Mouse (Mus musculus): ENCODE measurements around the gene Nckipsd. TPM values are rescaled to one million over a fixed set of nuclear protein-coding genes. Genes with fewer than 3 reads are reported as not detected.

Gene Nckipsd
- polyA plus RNA-seq, 1 experiment from 2014 or later, result 10.0 TPM

DNA sequence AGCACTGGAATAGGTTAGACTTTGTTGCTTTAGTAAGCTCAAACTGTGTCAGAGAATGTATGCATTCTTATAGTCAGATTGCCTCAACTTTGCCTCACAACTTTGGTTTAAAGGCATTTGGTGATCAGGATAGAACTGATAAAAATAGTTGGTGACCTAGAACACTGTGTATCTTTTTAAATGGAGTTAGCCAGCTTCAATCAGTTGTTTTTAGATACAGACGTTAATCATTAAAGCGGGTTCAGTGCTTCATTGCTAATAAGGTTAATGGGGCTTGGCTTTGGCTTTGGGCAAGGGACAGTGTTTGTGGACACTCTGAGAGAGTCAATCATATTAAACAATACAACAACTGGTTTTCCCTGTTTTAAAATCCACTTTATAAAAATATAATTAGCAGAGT is 12.9 kb upstream of the Nckipsd start:
- 59% methylated on average over 2 of the region's 2 CpGs for WGBS
- H3K4me2 ChIP-seq (ENCODE audit: low read depth, low read length), result no peak overlapping the region
- H3K27me3 ChIP-seq (ENCODE audit: control insufficient read depth, insufficient read depth, low read length), result no peaks in the 10 kb centered on the region
- H3K9ac ChIP-seq (ENCODE audit: low read length), result no peak overlapping the region
- no peak overlapping the region for H3K4me3 ChIP-seq (ENCODE audit: low read length)
- H3K27ac ChIP-seq (ENCODE audit: low read length), result no peak overlapping the region
- H3K4me1 ChIP-seq (ENCODE audit: control insufficient read depth, insufficient read depth, low read length), result peaks cover 45% of the 10 kb centered on the region
- H3K9me3 ChIP-seq (replicated peaks; ENCODE audit: control insufficient read depth, low read length), result no peaks in the 10 kb centered on the region
- H3K36me3 ChIP-seq (ENCODE audit: control insufficient read depth, insufficient read depth), result peaks cover 30% of the 10 kb centered on the region
- ATAC-seq (replicated peaks; ENCODE audit: extremely low read depth, insufficient read depth, low FRiP score), result no peak

DNA sequence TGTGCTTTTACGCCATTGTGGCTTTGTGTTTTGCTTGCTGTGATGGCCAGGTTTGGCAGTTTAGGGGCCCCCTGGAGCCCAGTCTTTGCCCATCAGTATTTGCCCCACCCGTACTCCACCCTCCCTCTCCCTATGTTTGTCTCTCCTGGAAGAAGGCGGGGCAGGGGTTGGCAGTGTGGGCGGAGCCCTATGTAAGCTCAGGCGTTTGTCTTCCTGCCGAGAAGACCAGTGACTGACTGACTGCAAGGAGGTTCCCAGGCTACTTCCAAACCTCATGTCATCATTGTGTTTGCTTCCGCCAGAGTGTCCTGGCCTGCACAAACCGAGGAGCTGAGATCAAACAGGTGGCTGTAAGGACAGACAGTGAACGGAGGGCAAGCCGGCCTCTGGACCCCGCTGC is 12.4 kb upstream of the Nckipsd start:
- no peaks in the 10 kb centered on the region for H3K27me3 ChIP-seq (ENCODE audit: control insufficient read depth, insufficient read depth, low read length)
- H3K4me1 ChIP-seq (ENCODE audit: control insufficient read depth, insufficient read depth, low read length), result peaks cover 45% of the 10 kb centered on the region
- peaks cover 32% of the 10 kb centered on the region for H3K36me3 ChIP-seq (ENCODE audit: control insufficient read depth, insufficient read depth)
- 0 out of 2 replicates have a peak, but pooled peaks have one; percentile 47 for ATAC-seq (replicated peaks; ENCODE audit: extremely low read depth, insufficient read depth, low FRiP score)
- no peak overlapping the region for H3K9ac ChIP-seq (ENCODE audit: low read length)
- WGBS, result 37% methylated on average over 11 of the region's 11 CpGs
- H3K4me3 ChIP-seq (ENCODE audit: low read length), result no peak overlapping the region
- no peaks in the 10 kb centered on the region for H3K9me3 ChIP-seq (replicated peaks; ENCODE audit: control insufficient read depth, low read length)
- H3K4me2 ChIP-seq (ENCODE audit: low read depth, low read length), result peak overlapping the region; percentile 8; the same call in 1 of the 2 replicates
- H3K27ac ChIP-seq (ENCODE audit: low read length), result peak overlapping the region; percentile 70

DNA sequence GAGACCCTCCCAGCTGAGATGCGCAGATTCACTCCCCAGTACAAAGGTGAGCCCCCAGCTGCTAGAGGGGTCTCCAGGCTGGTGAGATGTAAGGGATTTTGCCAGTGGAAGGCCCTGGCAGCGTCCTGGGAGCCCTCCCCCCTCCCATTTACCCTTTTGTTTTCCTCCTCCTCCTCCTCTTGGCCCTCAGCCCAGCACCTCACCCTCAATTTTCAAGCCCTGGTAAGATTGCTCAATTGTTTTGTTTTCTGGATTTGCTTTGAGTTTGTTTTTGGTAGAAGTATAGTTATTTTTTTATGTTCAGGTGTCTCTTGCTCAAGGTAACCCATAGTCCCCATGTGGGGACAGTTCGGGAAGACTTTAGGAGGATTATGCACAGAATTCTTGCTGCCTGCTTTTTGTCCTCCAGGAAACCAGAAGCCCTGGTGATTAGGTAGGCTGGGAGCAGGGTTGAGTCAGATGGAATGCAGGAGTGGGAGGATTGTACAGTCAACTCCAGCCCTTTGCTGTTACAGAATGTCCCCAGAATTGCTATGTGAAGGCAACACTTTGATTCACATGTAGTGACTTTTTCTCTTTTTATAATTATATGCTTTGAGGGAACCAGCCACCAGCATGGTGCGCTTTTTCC is 11.7 kb upstream of the Nckipsd start:
- ATAC-seq (replicated peaks; ENCODE audit: extremely low read depth, insufficient read depth, low FRiP score), result no peak
- H3K36me3 ChIP-seq (ENCODE audit: control insufficient read depth, insufficient read depth), result peaks cover 35% of the 10 kb centered on the region

DNA sequence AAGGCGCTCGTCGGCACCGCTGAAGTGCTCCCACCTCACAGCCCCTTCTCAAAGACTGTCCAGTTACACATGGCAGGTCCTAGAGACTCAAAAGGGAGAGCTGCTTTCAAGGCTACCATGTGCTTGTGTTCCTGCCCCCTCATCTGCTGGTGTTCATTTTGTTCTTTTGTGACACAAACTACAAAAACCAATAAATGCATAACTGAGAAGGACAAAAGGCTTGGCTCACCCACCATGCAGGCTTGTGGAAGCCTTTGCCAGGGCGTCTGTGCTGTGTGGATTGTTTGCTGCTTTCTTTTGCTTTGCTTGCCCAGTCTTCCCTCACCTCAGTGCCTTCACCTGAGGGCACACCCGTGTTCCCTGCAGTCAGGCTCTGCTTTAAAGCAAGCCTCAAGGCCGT is 10.7 kb upstream of the Nckipsd start:
- H3K27me3 ChIP-seq (ENCODE audit: control insufficient read depth, insufficient read depth, low read length), result no peaks in the 10 kb centered on the region
- no peak overlapping the region for H3K4me3 ChIP-seq (ENCODE audit: low read length)
- no peak for ATAC-seq (replicated peaks; ENCODE audit: extremely low read depth, insufficient read depth, low FRiP score)
- no peak overlapping the region for H3K9ac ChIP-seq (ENCODE audit: low read length)
- no peaks in the 10 kb centered on the region for H3K9me3 ChIP-seq (replicated peaks; ENCODE audit: control insufficient read depth, low read length)
- 79% methylated on average over 7 of the region's 7 CpGs for WGBS
- no peak overlapping the region for H3K27ac ChIP-seq (ENCODE audit: low read length)
- H3K4me2 ChIP-seq (ENCODE audit: low read depth, low read length), result no peak overlapping the region
- peaks cover 37% of the 10 kb centered on the region for H3K4me1 ChIP-seq (ENCODE audit: control insufficient read depth, insufficient read depth, low read length)
- peaks cover 44% of the 10 kb centered on the region for H3K36me3 ChIP-seq (ENCODE audit: control insufficient read depth, insufficient read depth)

More for the DNA sequence above, 11.7 kb upstream of the Nckipsd start:
- H3K9ac ChIP-seq (ENCODE audit: low read length), result peak overlapping the region; percentile 35
- H3K27me3 ChIP-seq (ENCODE audit: control insufficient read depth, insufficient read depth, low read length), result no peaks in the 10 kb centered on the region
- H3K9me3 ChIP-seq (replicated peaks; ENCODE audit: control insufficient read depth, low read length), result no peaks in the 10 kb centered on the region
- H3K4me1 ChIP-seq (ENCODE audit: control insufficient read depth, insufficient read depth, low read length), result peaks cover 45% of the 10 kb centered on the region
- 58% methylated on average over 4 of the region's 4 CpGs for WGBS
- peak overlapping the region; percentile 8; the same call in 1 of the 2 replicates for H3K4me2 ChIP-seq (ENCODE audit: low read depth, low read length)
- no peak overlapping the region for H3K4me3 ChIP-seq (ENCODE audit: low read length)
- H3K27ac ChIP-seq (ENCODE audit: low read length), result peak overlapping the region; percentile 70

DNA sequence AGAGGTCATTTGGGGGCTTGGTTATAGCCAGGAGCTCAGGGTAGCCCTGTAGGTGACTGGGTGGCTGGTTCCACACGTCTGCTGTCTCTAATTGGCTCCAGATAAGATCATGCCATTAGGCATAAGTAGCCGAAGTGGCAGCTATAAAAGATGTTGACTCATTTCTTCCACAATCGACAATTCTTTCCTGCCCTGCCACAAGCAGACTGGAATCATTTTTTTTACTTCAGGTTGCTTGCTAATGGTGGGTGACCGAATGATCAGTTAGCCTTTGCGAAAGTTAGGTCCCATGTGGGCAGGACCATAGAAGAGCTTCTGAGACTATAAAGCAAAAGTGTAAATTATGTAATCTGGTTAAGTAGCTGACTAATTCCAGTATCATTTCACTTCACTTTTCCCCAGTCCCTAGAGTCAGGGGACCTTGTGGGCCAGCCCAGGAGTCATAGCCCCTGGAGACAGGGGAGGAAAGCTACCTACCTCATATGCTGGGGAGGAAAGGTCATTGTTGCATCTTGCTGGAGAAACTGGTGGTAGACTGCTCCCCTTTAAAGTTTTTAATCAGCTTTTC is 9.6 kb upstream of the Nckipsd start:
- Histone ChIP-seq H3K9ac (ENCODE audit: low read length) (no peak overlapping the region), H3K27ac (ENCODE audit: low read length) (no peak overlapping the region), H3K27me3 (ENCODE audit: control insufficient read depth, insufficient read depth, low read length) (no peaks in the 10 kb centered on the region), H3K36me3 (ENCODE audit: control insufficient read depth, insufficient read depth) (peaks cover 45% of the 10 kb centered on the region), H3K9me3 (replicated peaks; ENCODE audit: control insufficient read depth, low read length) (no peaks in the 10 kb centered on the region), H3K4me1 (ENCODE audit: control insufficient read depth, insufficient read depth, low read length) (peaks cover 34% of the 10 kb centered on the region), H3K4me2 (ENCODE audit: low read depth, low read length) (no peak overlapping the region), H3K4me3 (ENCODE audit: low read length) (no peak overlapping the region)
- ATAC-seq (replicated peaks; ENCODE audit: extremely low read depth, insufficient read depth, low FRiP score), result no peak
- WGBS, result 64% methylated on average over 5 of the region's 5 CpGs

DNA sequence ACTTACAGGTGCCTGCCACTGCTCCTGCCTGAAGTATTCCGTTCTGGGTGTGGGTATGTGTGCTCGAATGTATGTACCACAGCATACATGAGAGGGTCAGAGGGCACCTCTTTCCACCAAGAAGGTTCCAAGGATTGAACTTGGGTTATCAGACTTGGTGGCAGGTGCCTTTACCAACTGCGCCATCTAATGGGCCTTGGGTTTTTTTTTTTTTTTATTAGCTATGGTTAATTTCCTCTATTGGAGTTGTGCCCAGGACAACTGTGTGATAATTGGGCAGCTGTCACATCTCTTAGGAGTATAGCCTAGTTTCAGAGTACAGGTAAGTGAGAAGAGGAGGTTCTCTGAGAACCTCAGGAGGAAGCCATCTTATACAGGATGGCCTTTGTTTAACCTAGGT is 8.6 kb upstream of the Nckipsd start:
- no peaks in the 10 kb centered on the region for H3K9me3 ChIP-seq (replicated peaks; ENCODE audit: control insufficient read depth, low read length)
- no peak overlapping the region for H3K9ac ChIP-seq (ENCODE audit: low read length)
- H3K27me3 ChIP-seq (ENCODE audit: control insufficient read depth, insufficient read depth, low read length), result no peaks in the 10 kb centered on the region
- 74% methylated on average over 3 of the region's 3 CpGs for WGBS
- H3K36me3 ChIP-seq (ENCODE audit: control insufficient read depth, insufficient read depth), result peaks cover 53% of the 10 kb centered on the region
- no peak for ATAC-seq (replicated peaks; ENCODE audit: extremely low read depth, insufficient read depth, low FRiP score)
- H3K27ac ChIP-seq (ENCODE audit: low read length), result no peak overlapping the region
- H3K4me1 ChIP-seq (ENCODE audit: control insufficient read depth, insufficient read depth, low read length), result peaks cover 30% of the 10 kb centered on the region
- no peak overlapping the region for H3K4me2 ChIP-seq (ENCODE audit: low read depth, low read length)
- H3K4me3 ChIP-seq (ENCODE audit: low read length), result no peak overlapping the region

DNA sequence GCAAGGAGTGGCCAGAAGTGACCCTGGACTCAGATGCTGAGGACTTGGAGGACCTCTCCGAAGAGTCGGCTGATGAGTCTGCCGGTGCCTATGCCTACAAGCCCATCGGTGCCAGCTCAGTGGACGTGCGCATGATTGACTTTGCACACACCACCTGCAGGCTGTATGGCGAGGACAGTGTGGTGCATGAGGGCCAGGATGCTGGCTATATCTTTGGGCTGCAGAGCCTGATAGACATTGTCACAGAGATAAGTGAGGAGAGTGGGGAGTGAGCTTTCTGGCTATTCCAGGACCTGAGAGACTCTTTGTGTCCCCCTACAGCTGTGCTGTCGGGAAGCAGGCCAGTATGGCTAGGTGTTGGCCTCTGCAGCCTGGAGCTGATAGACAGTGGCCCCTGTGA is 2.4 kb upstream of the Nckipsd start:
- WGBS, result 80% methylated on average over 8 of the region's 8 CpGs
- H3K27ac ChIP-seq (ENCODE audit: low read length), result no peak overlapping the region
- H3K9me3 ChIP-seq (replicated peaks; ENCODE audit: control insufficient read depth, low read length), result no peaks in the 10 kb centered on the region
- ATAC-seq (replicated peaks; ENCODE audit: extremely low read depth, insufficient read depth, low FRiP score), result no peak
- H3K9ac ChIP-seq (ENCODE audit: low read length), result no peak overlapping the region
- H3K4me1 ChIP-seq (ENCODE audit: control insufficient read depth, insufficient read depth, low read length), result peaks cover 31% of the 10 kb centered on the region
- H3K4me3 ChIP-seq (ENCODE audit: low read length), result no peak overlapping the region
- H3K36me3 ChIP-seq (ENCODE audit: control insufficient read depth, insufficient read depth), result peaks cover 38% of the 10 kb centered on the region
- no peak overlapping the region for H3K4me2 ChIP-seq (ENCODE audit: low read depth, low read length)
- H3K27me3 ChIP-seq (ENCODE audit: control insufficient read depth, insufficient read depth, low read length), result no peaks in the 10 kb centered on the region

DNA sequence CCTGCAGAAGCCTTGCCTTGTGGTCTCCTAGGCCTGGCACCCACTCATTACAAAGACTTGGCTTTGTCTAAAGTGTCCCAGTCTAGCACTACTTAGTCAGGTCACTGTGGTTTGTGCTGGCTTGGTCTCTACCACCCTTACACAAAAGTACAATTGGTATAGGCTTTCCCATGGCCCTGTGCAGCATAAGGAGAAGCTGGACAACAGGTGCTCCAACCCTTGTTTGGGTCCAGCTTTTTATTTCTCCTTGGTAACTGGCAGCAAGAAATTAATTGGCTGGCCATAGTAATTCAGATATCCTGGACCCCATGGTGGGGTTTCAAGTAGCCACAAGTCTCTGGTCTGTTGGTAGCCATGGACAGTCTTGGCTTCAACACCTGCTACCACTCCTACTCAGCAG is 1.8 kb upstream of the Nckipsd start:
- H3K4me3 ChIP-seq (ENCODE audit: low read length), result no peak overlapping the region
- H3K36me3 ChIP-seq (ENCODE audit: control insufficient read depth, insufficient read depth), result peaks cover 36% of the 10 kb centered on the region
- peaks cover 31% of the 10 kb centered on the region for H3K4me1 ChIP-seq (ENCODE audit: control insufficient read depth, insufficient read depth, low read length)
- ATAC-seq (replicated peaks; ENCODE audit: extremely low read depth, insufficient read depth, low FRiP score), result no peak
- H3K27ac ChIP-seq (ENCODE audit: low read length), result peak overlapping the region; percentile 56
- no peak overlapping the region for H3K4me2 ChIP-seq (ENCODE audit: low read depth, low read length)
- H3K27me3 ChIP-seq (ENCODE audit: control insufficient read depth, insufficient read depth, low read length), result no peaks in the 10 kb centered on the region
- H3K9me3 ChIP-seq (replicated peaks; ENCODE audit: control insufficient read depth, low read length), result no peaks in the 10 kb centered on the region
- 0 out of 2 replicates have a peak overlapping the region, but pooled peaks have one; percentile 26 for H3K9ac ChIP-seq (ENCODE audit: low read length)

DNA sequence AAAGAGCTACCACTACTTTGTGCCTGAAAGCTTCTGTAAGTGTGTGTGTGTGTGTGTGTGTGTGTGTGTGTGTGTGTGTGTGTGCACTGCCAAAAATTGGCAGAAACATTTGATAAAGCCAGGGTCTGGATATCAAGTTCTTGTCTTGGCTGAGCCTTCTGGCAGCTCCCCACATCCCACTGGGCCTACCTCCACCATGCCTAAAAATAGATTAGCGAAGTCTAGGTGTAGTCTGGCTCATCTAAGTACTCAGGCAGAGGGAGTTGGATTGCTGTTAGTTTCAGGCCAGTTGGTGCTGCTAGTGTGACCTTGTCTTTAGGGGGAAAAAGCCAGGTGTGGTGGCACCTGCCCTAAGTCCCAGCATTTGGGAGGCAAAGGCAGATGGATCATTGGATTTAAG is 1.3 kb upstream of the Nckipsd start:
- H3K36me3 ChIP-seq (ENCODE audit: control insufficient read depth, insufficient read depth), result peaks cover 32% of the 10 kb centered on the region

More for the DNA sequence above, 1.3 kb upstream of the Nckipsd start:
- Histone ChIP-seq H3K27ac (ENCODE audit: low read length) (peak overlapping the region; percentile 56), H3K4me3 (ENCODE audit: low read length) (no peak overlapping the region), H3K9ac (ENCODE audit: low read length) (no peak overlapping the region), H3K9me3 (replicated peaks; ENCODE audit: control insufficient read depth, low read length) (no peaks in the 10 kb centered on the region), H3K27me3 (ENCODE audit: control insufficient read depth, insufficient read depth, low read length) (no peaks in the 10 kb centered on the region), H3K4me2 (ENCODE audit: low read depth, low read length) (no peak overlapping the region), H3K4me1 (ENCODE audit: control insufficient read depth, insufficient read depth, low read length) (peaks cover 31% of the 10 kb centered on the region)
- ATAC-seq (replicated peaks; ENCODE audit: extremely low read depth, insufficient read depth, low FRiP score), result no peak; the same call in 1 of the 2 replicates
- 56% methylated on average over 1 of the region's 1 CpGs for WGBS
